Mouse (Mus musculus) right cerebral cortex, adult 2 months (tissue): ENCODE measurements around the gene A3galt2.

Source experiments
- DNase-seq, 2 experiments: peaks; one replicate each; pipeline ENCODE4 v3.0.0; 2021 to 2022; ENCODE audit warnings: low spot score in 2 of 2

The A3galt2 gene

DNA sequence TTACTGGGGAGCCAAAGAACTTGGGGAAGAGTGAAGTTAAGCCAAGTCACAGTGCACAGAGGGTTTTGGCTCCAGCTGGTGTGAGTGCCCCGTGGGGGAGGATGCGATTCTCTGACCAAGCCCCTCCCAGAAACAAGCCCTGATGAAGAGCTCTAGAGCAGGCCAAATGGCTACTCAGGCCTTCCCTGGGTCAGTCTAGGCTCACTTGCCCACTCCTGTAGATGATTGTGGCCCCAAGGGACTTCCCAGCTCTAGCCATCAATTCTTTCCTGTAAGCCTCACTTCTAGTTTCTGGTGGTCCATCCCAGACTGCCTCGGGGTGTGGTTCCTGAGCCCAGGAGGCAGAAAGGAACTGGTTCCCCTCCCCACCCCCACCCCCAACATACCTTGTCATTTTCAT is at the start of gene A3galt2:
Gene A3galt2 (plus strand): TSS at position 301 of the 400 bp plus-strand sequence.
- no peak for DNase-seq

GRCm38 (mm10) chr4:128706626-128707025 is 48.5 kb upstream of the A3galt2 start:
- DNase-seq: no peak

DNA sequence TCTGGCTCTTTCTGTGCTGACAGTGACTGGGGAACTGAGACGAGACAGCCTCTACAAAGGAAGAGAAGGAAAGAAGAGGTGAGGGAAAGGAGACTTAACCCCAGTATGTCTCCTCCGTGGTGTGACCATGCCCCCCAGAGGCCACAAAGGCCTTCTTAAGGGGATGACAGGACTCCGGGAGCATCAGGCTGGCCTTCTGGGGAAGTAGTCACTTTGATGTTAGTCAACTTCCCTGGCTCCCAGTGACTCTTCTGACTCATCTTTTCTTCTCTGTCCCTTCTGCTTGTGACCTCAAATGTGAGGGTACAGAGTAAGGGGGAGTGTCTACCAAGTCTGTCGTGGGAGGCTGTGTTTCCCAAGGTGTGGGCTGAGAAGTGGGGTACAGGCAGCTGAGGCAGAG is 47.8 kb upstream of the A3galt2 start:
- no peak for DNase-seq

DNA sequence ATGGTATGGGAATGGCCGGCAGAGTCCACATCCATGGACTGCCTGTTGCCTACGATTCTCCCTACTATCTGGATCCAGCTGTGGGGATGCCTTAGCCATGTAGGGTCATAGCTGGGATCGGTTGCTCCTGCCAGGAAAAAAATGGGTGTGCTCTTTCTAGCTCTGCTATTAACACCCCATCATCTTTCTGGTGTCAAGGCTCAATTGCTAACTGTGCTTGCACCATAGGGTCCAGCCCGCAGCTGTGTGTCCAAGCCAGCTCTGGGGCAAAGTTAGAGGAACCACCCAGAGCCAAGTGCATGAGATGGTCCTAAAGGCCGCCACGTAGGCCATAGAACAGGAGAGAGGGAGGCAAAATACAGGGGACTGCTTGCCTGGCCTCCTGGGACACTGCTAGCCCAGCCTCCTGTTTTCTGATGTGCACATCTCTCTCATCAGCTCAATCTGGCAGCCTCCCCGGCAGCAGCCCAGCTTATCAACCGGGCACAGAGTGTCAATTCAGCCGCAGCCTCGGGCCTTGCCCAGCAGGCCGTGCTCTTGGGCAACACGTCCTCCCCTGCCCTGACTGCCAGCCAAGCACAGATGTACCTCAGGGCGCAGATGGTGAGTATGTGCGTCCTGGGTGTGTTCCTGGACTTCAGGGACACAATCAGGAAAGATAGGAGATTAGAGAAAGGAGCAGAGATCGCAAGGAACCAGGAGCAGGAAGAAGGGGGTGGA is 45.9 kb upstream of the A3galt2 start:
- DNase-seq: no peak

GRCm38 (mm10) chr4:128709781-128710166 is 45.4 kb upstream of the A3galt2 start:
- DNase-seq: no peak

- no peak for DNase-seq
Observed at GRCm38 (mm10) chr4:128710286-128710685, 44.9 kb upstream of the A3galt2 start.

DNA sequence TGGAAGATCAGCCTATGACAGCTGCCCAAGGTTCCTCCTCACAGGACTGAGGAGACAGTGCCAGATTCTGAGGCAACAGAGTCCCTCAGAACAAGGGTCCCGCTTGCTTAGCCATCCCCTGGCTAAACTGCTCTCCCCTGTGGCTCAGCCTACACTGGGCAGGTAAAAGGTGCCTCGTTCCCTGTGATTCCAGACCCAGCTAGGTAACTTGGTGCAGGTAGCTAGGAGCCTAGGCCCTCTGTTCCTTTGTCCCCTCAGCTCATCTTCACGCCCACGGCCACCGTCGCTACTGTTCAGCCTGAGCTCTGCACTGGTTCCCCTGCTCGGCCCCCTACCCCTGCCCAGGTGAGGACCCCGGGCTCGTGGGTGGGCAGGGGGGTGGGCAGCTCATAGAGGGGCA is 44.4 kb upstream of the A3galt2 start:
- DNase-seq: no peak

GRCm38 (mm10) chr4:128711455-128712135 is 43.6 kb upstream of the A3galt2 start:
- peak; percentile 95 to 96 for DNase-seq

DNA sequence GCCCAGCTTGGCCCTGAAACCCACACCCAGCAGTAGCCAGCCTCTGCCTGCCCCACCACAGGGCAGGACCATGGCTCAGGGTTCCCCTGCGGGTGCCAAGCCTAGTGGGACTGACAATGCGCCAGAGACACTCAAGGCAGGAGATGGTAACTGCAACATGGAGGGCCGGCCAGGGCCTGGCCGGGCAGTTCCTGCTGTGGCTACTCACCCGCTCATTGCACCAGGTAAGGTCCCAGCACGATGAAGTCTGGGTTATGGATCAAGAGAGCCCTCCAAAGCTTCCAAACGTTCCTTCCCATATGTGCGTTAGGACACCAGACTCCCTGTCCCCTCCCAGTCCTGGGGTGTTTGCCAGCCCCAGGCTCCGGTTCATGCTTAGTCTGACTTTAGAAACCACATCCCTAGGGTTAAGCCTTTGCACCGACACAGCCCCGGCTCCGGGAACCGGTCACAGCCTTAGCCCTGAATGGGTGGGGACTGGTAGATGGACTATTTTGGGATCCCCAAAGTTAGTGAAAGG is 43.0 kb upstream of the A3galt2 start:
- DNase-seq: no peak

DNA sequence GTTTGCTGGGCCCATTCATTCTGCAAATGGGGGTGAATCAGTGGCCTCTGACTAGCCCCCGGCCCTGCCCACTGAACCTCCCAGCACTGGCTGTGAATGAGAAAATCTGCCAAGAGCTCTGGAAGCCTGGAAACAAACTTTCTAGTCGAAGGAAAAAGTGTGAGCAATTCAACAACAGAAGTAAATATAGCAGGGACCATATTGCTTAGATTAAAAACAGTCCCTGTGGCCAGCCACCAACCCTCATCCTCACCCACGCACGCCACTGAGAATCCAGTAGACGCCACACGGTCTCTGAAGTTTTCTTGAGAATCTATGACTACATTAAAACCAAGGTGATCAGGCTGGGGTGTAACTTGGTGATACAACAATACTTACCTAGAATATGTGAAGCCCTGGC is 42.2 kb upstream of the A3galt2 start:
- DNase-seq: peak in 1 of 2 experiments; percentile 64

DNA sequence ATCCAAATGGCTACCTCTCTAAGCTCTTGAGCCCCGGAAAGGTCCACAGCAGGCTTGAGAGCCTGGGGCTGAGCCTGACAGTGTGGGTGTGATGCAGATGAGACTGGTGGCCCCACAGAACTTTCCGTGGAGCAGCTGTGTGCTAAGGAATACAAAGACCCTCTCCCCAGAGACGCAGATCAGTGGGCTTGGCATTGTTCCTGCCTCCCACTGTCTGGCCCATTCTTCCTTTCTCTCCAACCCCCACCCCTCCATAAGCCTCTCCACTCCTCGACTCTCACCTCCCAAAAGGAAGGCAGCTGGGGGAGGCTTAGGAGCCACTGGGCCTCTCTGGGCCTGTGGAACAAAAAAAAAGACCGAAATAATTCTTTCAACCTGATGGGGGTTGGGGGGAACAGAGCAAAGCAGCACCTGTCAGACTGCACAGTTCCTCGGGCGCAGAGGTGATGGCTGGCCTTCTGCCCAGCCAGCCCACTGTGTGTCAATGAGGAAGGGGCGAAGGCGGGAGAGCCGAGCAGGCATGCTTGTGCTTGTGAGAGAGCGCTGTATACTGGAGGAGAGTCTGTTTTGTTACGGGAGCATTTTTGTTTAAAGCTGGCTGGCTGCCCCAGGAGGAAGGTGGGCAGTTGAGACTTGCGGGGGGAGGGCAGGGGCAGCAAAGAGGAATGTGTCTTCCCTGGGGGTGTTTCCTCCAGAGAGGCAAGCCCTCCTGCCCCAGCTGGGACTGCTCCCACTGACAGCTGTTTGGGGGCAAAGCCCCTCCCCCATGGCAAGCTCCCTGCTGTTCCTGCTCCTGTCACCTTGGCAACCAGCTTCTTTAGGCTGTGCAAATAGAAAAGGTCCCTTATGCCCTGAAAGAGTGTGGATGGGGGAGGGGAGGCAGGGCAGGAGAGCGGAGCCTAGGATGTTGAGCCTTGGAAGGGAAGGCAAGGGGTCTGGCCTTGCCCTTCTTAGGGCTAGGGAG is 39.6 kb upstream of the A3galt2 start:
- DNase-seq: peak in 1 of 2 experiments; percentile 53

GRCm38 (mm10) chr4:128716279-128716678 is 38.9 kb upstream of the A3galt2 start:
- no peak for DNase-seq

DNA sequence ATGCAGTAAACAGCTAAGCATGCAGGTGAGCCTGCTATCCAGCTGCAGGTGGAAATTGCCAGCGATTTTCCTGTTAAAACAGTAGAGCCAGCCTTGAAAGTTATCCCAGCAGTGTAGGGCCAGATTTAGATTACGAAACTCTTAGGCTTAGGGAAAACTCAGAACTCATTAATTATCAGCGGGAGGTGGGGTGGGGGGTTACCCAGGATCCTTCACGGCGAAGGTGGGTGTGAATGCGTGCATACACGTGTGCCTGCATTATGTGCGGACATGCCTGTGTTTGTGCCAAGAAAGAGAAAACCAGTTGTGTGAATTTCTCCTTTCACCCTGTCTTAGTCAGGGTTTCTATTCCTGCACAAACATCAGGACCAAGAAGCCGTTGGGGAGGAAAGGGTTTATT is 38.4 kb upstream of the A3galt2 start:
- no peak for DNase-seq

GRCm38 (mm10) chr4:128720110-128720509 is 35.1 kb upstream of the A3galt2 start:
- peak; percentile 59 to 74 for DNase-seq

- no peak for DNase-seq
Observed at GRCm38 (mm10) chr4:128721061-128721648, 34.0 kb upstream of the A3galt2 start.

DNA sequence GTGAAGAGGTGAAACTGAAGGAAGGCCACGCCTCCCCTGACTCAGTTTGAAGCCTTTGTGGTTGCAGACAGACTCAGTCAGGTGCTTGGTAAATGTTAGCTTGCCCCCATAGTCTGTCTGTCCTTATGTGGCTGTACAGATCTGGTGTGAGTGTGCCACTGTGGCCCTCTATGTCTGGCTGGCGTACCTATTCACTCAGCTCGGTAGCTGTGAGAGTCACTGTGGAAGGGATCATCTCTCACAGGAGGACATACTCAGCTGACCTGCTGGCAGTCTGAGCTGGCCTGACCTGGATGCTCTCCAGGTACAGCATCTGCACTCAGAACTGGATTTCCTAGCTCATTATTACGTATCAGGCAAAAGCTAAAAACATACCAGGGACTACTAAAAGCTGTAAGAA is 33.4 kb upstream of the A3galt2 start:
- no peak for DNase-seq

DNA sequence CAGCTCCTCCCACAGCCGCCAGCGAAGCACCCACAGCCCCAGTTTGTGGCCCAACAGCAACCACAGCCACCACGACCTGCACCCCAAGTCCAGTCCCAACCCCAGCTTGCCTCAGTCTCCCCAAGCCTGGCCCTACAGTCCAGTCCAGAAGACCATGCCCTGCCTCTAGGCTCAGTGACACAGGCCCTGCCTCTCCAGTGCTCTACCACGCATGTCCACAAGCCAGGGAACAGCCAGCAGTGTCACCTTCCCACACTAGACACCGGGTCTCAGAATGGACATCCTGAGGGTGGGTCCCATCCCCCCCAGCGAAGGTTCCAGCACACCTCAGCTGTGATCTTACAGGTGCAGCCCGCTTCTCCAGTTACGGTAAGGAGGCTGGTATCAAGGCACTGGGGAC is 32.2 kb upstream of the A3galt2 start:
- DNase-seq: no peak

- no peak for DNase-seq
Observed at GRCm38 (mm10) chr4:128723431-128723830, 31.7 kb upstream of the A3galt2 start.

DNA sequence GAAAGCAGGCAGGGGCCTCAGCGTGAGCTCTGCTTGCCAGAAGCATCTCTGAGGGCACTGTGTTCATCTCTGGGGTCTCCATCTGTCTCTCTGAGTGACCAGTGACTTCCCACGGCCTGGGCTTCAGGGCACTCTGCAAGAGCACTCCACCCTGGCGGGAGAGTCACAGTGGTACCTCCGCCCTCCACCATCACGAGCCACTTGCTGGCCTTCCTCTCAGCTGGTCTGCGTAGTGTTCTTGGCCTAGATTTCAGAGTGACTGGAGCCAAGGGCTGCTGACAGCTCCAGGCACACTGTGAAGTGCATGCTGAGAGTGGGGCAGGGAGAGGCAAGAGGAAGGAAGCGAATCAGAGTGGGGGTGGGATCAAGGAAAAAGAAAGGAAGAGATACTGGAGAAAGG is 31.1 kb upstream of the A3galt2 start:
- no peak for DNase-seq

DNA sequence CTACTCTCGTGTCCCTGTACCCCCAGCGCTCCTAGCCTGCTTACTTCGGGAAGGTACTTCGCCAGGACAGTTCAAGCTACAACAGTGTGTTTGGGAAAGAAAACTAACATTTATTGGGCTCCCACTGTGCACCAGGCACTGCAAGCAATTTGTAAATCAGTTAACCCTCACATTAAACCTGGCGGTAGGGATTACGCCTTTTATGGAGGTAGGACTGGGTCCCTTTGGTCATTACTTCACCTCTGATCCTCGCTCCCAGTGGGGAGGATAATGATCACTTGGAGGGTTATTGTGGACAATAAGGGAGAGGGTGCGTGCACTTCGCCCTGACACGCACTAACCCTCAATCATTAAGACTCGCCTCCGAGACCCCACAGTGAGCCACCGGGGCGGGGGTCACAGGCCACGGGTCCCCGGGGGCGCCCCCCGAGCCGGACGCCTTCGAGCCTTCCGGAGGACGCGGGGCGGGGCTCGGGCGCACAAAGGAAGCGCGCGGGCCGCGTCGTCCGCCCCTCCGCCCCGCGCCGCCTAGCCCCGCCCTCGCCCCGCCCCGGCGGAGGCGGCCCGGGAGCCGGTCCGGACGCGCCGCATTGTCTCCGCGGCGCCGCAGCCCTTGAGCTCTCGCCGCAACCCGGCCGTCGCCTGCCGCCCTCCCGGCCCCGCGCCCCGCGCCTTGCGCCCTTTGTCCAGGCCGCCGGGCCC is 28.0 kb upstream of the A3galt2 start:
- peak; percentile 68 to 74 for DNase-seq
